Mouse (Mus musculus) lung, embryonic 16.5 days (tissue): ENCODE data around the gene Arl10. TPM values are rescaled to one million over a fixed set of nuclear protein-coding genes. Genes with fewer than 3 reads are reported as not detected.
A peak's percentile ranks its signal among the peaks of the same experiment; 100 is the strongest.
"Not testable (repeated sequence)": the region's sequence is repeated elsewhere in the genome, so short reads cannot be mapped to it uniquely, and the experiment has no call there.

Experiments used
- ATAC-seq: fragments of 200-750 bp; cut with Nextera tagmentation; 2 replicates; pipeline ENCODE4 v1.8.0; 2017; ENCODE audit warnings: low read depth, mild to moderate bottlenecking, moderate library complexity
- H3K27ac ChIP-seq: fragments of 300-500 bp; sonication (generic); 2 replicates; pipeline ENCODE4 v1.5.1; 2014; ENCODE audit warnings: mild to moderate bottlenecking, control low read depth, low read length
- H3K27me3 ChIP-seq: fragments of 300-500 bp; sonication (generic); 2 replicates; pipeline ENCODE4 v1.6.1; 2014; ENCODE audit warnings: low read depth, low read length, mixed read lengths; ENCODE audit not compliant: control insufficient read depth, insufficient read depth
- H3K36me3 ChIP-seq: fragments of 300-500 bp; sonication (generic); 2 replicates; pipeline ENCODE4 v1.6.1; 2014; ENCODE audit warnings: low read length; ENCODE audit not compliant: control insufficient read depth, insufficient read depth
- H3K4me1 ChIP-seq: fragments of 300-500 bp; sonication (generic); replicated peaks from 2 replicates; pipeline ENCODE4 v1.6.1; 2014; ENCODE audit warnings: low read length, mixed read lengths; ENCODE audit not compliant: control insufficient read depth, insufficient read depth
- H3K4me2 ChIP-seq: fragments of 300-500 bp; sonication (generic); 2 replicates; pipeline ENCODE4 v1.6.1; 2014; ENCODE audit warnings: low read depth, low read length, control low read depth
- H3K4me3 ChIP-seq: fragments of 300-500 bp; sonication (generic); 2 replicates; pipeline ENCODE4 v1.5.1; 2014; ENCODE audit warnings: mild to moderate bottlenecking, low read length, control low read depth
- H3K9ac ChIP-seq: fragments of 300-500 bp; sonication (generic); 2 replicates; pipeline ENCODE4 v1.6.1; 2014; ENCODE audit warnings: low read length, control low read depth
- H3K9me3 ChIP-seq: fragments of 300-500 bp; sonication (generic); 2 replicates; pipeline ENCODE4 v1.6.1; 2016; ENCODE audit warnings: low read length; ENCODE audit not compliant: control insufficient read depth
- WGBS: fragments of 180-500 bp; shearing (Covaris S2); extraction: QIAGEN DNeasy Blood & Tissue Kit; methylation state at CpG from one replicate; pipeline ENCODE4 v1.1.7; 2014; 5-methylcytosine and 5-hydroxymethylcytosine counted together
- polyA plus RNA-seq: library from polyadenylated mRNA; unstranded; fragments of >200 nt; fragmentation: Nextera tagmentation; extraction: Ambion mirVana; gene quantifications from 2 replicates; pipeline ENCODE4 v1.2.1, GENCODE M21; 2015

Arl10 gene
- polyA plus RNA-seq, 1 experiment from 2014 or later = 25.3 TPM

DNA sequence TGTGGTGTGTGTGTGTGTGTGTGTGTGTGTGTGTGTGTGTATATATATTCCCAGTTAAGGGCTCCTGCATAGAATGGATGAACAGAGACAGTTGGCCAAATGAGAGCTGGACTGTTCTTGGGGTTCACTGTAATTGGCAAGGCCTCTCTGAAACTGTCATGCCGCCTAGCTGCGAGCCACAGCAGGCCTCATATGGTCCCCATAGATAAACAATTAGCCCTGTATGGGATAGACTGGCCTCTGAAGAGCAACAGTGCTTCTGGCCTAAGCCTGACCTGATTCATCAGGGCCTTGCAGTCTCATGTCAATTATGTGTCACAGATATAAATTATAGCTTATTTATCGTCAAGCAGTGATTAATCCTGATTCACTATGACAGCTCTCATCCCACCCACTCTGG, 33.2 kb downstream of the Arl10 start:
- Histone ChIP-seq H3K4me1 (peaks cover 10% of the 10 kb centered on the region; the same call in 1 of the 2 replicates), H3K9ac (no peak overlapping the region), H3K27ac (no peak overlapping the region), H3K9me3 (no peaks in the 10 kb centered on the region), H3K4me3 (no peak overlapping the region), H3K36me3 (no peaks in the 10 kb centered on the region), H3K27me3 (no peaks in the 10 kb centered on the region), H3K4me2 (no peak overlapping the region)
- 74% methylated on average over 3 of the region's 3 CpGs for WGBS
- ATAC-seq = no peak

DNA sequence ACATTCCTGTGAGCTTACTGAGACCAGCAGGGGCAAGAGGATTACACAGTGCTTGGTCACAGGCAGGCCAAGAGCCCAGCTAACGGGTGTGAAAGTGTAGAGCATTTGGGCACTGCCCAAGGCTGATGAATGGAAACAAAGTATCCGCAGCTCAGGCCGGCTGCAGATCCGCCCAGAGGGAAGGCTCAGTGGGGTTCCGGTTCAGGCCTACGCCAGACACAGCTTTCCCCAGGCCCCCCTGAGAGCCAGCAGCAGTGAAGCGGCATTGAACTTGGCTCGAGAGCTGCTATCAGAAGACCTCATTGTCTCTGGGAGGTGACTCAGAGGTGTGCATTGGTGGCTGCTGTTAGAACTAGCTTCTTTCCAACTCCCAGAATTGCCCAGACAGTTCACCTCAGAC, 33.9 kb downstream of the Arl10 start:
- Histone ChIP-seq H3K27me3 (no peaks in the 10 kb centered on the region), H3K4me2 (no peak overlapping the region), H3K4me3 (no peak overlapping the region), H3K4me1 (peaks cover 10% of the 10 kb centered on the region; the same call in 1 of the 2 replicates), H3K9ac (no peak overlapping the region), H3K9me3 (no peaks in the 10 kb centered on the region), H3K27ac (no peak overlapping the region), H3K36me3 (no peaks in the 10 kb centered on the region)
- WGBS = 40% methylated on average over 8 of the region's 8 CpGs
- ATAC-seq = no peak

DNA sequence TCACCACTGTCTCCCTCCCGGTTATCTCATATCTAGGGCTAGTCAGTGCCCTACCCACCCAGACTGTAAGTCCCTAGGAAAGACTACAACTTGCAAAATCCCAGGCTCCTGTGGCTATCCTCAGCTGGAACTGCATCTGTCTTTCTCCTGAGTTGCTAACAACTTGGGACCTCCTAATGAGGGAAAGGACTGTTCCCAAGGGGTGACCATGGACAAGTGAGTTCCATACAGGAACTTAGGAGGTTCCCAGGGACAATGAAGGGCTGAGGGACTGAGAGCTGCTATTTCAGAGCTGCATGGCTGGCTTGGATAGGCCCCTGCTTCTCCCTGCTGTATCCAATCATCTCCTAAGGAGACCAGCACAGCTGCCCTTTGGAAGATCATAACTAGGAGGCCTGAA, 34.5 kb downstream of the Arl10 start:
- no peak overlapping the region for H3K9ac ChIP-seq
- no peaks in the 10 kb centered on the region for H3K27me3 ChIP-seq
- no peak for ATAC-seq
- H3K9me3 ChIP-seq = no peaks in the 10 kb centered on the region
- no peak overlapping the region for H3K4me3 ChIP-seq
- peaks cover 10% of the 10 kb centered on the region; the same call in 1 of the 2 replicates for H3K4me1 ChIP-seq
- 36% methylated on average over 1 of the region's 1 CpGs for WGBS
- no peaks in the 10 kb centered on the region for H3K36me3 ChIP-seq
- no peak overlapping the region for H3K27ac ChIP-seq
- no peak overlapping the region for H3K4me2 ChIP-seq

DNA sequence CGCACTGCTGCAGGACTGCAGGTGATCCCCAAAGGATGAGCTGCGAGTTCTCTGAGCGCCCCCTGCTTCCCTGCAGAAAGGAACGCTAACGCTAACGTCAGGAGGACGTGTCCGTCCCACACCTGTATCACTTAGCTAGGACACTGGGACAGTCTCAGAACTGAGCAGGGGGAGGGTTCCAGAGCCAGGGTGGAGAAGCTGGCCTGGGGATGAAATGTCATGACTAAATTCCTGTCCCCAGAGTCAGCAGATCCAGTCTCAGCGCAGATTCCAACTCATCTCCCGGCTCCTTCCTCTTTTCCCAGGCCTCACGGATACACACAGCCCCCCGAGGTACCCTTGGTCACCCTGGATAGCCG, 35.8 kb downstream of the Arl10 start:
- H3K27ac ChIP-seq = peak overlapping the region; percentile 45
- H3K4me2 ChIP-seq = peak overlapping the region; percentile 83
- peak; percentile 32 for ATAC-seq
- WGBS = 12% methylated on average over 13 of the region's 13 CpGs
- H3K9me3 ChIP-seq = no peaks in the 10 kb centered on the region
- H3K9ac ChIP-seq = peak overlapping the region; percentile 85
- peak overlapping the region; percentile 74 for H3K4me3 ChIP-seq
- H3K4me1 ChIP-seq = peaks cover 10% of the 10 kb centered on the region; the same call in 1 of the 2 replicates
- H3K27me3 ChIP-seq = no peaks in the 10 kb centered on the region
- no peaks in the 10 kb centered on the region for H3K36me3 ChIP-seq

DNA sequence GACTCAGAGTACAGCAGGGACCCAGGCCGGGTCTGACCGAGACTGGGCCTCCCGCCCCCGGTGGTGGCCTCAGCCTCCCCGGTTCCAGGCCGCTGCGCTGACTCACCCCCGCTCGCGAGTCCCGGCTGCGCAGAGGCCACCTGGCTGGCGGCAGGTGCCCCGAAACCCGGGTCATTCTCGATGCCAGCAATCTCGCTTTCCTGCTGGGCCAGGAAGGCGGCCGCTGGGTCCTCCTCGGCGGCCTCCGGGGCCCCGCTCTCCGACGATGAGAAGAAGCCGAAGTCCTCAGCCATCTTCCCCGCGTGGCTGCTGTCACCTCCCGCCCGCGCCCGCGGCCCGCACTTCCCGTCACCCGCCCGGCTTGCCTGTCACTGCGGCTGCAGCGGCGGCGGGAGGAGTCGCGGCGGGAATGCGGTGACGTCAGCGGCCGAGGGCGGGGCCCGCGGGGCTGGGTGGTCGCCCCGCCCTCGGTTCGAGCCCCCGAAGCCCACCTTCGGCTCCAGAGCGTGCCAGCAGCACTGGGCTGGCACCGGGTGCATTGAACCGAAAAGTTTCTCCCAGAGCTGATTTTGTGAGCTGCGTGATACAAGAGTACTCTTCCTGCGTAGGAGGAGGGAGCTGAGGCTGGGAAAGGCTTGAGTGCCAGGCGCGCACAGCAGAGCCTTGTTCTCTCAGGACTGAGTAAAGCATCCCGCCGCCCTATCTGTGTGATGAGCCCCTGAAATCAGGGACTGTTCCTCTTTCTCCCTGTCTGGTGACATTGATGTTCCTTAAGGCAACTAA, 36.3 kb downstream of the Arl10 start, which contains the start of gene Cltb:
Gene Cltb, minus strand, starts transcription at position 373 of the 783 bp plus-strand sequence.
- Histone ChIP-seq H3K4me3 (peak within 1 kb of the TSS; percentile 74), H3K27me3 (no peaks in the 10 kb centered on the region), H3K36me3 (no peaks in the 10 kb centered on the region), H3K9me3 (no peaks in the 10 kb centered on the region), H3K27ac (peak within 1 kb of the TSS; percentile 45), H3K4me2 (peak within 1 kb of the TSS; percentile 83), H3K4me1 (peaks cover 10% of the 10 kb centered on the region; the same call in 1 of the 2 replicates), H3K9ac (peak within 1 kb of the TSS; percentile 85)
- under 1% methylated on average over 66 of the region's 66 CpGs for WGBS
- peak; percentile 86 for ATAC-seq

DNA sequence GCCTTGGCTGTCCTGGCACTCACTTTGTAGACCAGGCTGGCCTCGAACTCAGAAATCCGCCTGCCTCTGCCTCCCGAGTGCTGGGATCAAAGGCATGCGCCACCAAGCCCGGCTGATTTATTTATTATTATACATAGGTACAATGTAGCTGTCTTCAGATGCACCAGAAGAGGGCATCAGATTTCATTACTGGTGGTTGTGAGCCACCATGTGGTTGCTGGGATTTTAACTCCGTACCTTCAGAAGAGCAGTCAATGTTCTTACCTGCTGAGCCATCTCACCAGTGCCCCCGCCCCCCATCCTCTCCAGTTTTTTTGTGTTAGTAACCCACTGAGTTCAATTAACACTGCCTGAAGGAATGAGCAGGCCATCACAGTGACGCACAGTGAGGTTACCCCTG, 38.3 kb downstream of the Arl10 start:
- not testable (repeated sequence) for ATAC-seq, H3K4me3 ChIP-seq
- WGBS = 89% methylated on average over 8 of the region's 8 CpGs

DNA sequence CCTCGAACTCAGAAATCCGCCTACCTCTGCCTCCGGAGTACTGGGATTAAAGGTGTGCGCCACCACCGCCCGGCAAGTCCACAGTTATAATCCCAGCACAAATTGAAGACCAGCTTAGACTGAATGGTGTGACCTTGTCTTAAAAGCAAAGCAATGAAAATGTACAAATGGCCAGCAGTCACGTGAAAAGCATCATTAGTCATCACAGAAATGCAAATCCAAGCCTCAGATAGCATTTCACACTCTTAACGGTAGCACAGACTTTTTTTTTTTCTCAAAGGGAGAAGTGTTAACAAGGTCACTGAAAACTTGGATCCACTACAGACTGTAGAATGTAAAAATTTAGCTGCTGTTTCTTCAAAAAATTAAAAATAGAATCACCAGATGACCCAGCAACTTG, 41.5 kb downstream of the Arl10 start:
- no peak overlapping the region for H3K4me3 ChIP-seq
- no peak overlapping the region for H3K27ac ChIP-seq
- no peaks in the 10 kb centered on the region for H3K27me3 ChIP-seq
- ATAC-seq = no peak
- H3K4me1 ChIP-seq = no peaks in the 10 kb centered on the region
- no peak overlapping the region for H3K9ac ChIP-seq
- no peak overlapping the region for H3K4me2 ChIP-seq
- H3K36me3 ChIP-seq = no peaks in the 10 kb centered on the region
- H3K9me3 ChIP-seq = no peaks in the 10 kb centered on the region
- WGBS = 72% methylated on average over 8 of the region's 8 CpGs

More for the DNA sequence above, 38.3 kb downstream of the Arl10 start:
- not testable (repeated sequence) for H3K27ac ChIP-seq, H3K4me2 ChIP-seq, H3K27me3 ChIP-seq, H3K4me1 ChIP-seq, H3K9ac ChIP-seq, H3K9me3 ChIP-seq, H3K36me3 ChIP-seq

DNA sequence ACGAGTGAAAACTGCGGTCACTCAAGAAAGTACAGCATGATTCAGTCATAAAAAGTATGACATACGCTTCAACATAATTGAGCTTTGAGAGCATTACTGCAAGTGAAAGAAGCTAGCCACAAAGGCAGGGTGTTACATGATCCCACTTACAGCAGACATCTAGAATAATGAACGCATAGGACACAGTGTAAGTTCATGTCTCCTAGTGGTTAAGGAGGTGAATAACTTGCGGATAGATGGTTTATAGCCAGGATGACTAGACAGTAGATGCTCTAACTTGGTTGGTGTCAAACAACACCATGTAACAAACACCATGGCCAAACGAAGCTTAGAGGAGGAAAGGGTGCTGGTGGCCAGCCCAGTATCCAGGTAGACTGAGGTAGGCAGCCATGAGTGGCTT, 42.2 kb downstream of the Arl10 start:
- Histone ChIP-seq H3K4me1 (no peaks in the 10 kb centered on the region), H3K9ac (no peak overlapping the region), H3K4me3 (no peak overlapping the region), H3K36me3 (no peaks in the 10 kb centered on the region), H3K27ac (no peak overlapping the region), H3K9me3 (no peaks in the 10 kb centered on the region), H3K27me3 (no peaks in the 10 kb centered on the region), H3K4me2 (no peak overlapping the region)
- ATAC-seq = no peak
- WGBS = 59% methylated on average over 6 of the region's 6 CpGs

DNA sequence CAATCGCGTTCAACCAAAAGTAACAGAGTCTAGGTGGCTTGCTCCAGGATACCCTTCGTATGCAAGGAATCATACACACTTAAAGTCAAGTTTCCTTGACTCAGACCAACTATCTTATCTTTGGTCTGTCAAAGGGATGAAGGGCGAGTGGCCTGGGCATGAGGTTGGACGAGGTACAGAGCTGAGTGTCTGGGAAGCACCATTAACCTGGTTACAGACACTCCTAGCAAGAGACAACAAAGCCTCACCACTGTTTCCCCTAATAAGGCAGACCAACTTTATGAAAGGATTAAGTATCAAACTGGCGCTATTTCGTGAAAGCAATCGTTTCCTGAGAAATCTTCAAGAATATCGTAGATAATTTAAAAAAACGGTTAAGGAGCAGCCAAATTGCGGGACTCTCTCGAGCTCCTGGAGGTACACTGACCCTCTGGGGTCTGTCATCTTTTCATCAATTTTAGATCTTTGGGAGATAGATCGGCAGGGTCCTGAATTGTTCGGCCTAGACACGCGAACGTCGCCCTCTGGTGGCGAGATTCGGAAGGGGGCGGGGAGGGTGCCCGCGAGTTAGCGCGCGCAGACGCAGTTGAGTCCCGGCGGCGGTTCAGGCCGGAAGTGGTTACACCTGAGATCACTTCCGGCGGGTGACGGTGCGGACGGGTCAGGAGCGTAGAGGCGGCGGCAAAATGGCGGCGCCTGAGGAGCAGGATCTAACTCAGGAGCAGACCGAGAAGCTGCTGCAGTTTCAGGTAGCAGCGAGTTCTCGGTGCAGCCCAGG, 46.5 kb downstream of the Arl10 start, which contains the start of gene Faf2:
Gene Faf2, plus strand, starts transcription at position 630 of the 778 bp plus-strand sequence.
- H3K9me3 ChIP-seq = no peaks in the 10 kb centered on the region
- peak; percentile 99 for ATAC-seq
- peak within 1 kb of the TSS; percentile 99 for H3K9ac ChIP-seq
- peak within 1 kb of the TSS; percentile 95 for H3K4me2 ChIP-seq
- H3K4me3 ChIP-seq = peak within 1 kb of the TSS; percentile 95
- no peaks in the 10 kb centered on the region for H3K27me3 ChIP-seq
- 10% methylated on average over 44 of the region's 44 CpGs for WGBS
- no peaks in the 10 kb centered on the region for H3K36me3 ChIP-seq
- peaks cover 8% of the 10 kb centered on the region for H3K4me1 ChIP-seq
- peak within 1 kb of the TSS; percentile 78 for H3K27ac ChIP-seq
